Mouse (Mus musculus) liver, postnatal 0 days (tissue): ENCODE results near the gene Sostdc1. TPM values are rescaled to one million over a fixed set of nuclear protein-coding genes. Genes with fewer than 3 reads are reported as not detected.

Experiments used
- ATAC-seq: fragments of 200-750 bp; cut with Nextera tagmentation; 2 replicates; pipeline ENCODE4 v1.8.0; 2017; ENCODE audit warnings: mild to moderate bottlenecking, moderate library complexity
- DNase-seq: peaks from one replicate; pipeline ENCODE4 v3.0.0-alpha.2; 2016
- H3K27ac ChIP-seq: fragments of 300-500 bp; sonication (generic); 2 replicates; pipeline ENCODE4 v1.5.1; 2014; ENCODE audit warnings: antibody characterized with exemption, moderate library complexity, mild to moderate bottlenecking, low read depth
- H3K27me3 ChIP-seq: fragments of 300-500 bp; sonication (generic); 2 replicates; pipeline ENCODE4 v1.6.1; 2014; ENCODE audit warnings: low read length, control low read depth, mixed read lengths; ENCODE audit not compliant: insufficient read depth
- H3K36me3 ChIP-seq: fragments of 300-500 bp; sonication (generic); replicated peaks from 2 replicates; pipeline ENCODE4 v1.6.1; 2014; ENCODE audit warnings: mild to moderate bottlenecking, control low read depth, low read length, moderate library complexity, mixed read lengths; ENCODE audit not compliant: insufficient read depth
- H3K4me1 ChIP-seq: fragments of 300-500 bp; sonication (generic); 2 replicates; pipeline ENCODE4 v1.6.1; 2014; ENCODE audit warnings: antibody characterized with exemption, mild to moderate bottlenecking, control low read depth; ENCODE audit not compliant: insufficient read depth
- H3K4me2 ChIP-seq: fragments of 300-500 bp; sonication (generic); 2 replicates; pipeline ENCODE4 v1.6.1; 2014; ENCODE audit warnings: low read depth, mild to moderate bottlenecking, low read length, moderate library complexity, mixed read lengths
- H3K4me3 ChIP-seq: fragments of 300-500 bp; sonication (generic); 2 replicates; pipeline ENCODE4 v1.5.1; 2014; ENCODE audit warnings: low read depth, low read length
- H3K9ac ChIP-seq: fragments of 300-500 bp; sonication (generic); replicated peaks from 2 replicates; pipeline ENCODE4 v1.6.1; 2014; ENCODE audit warnings: mild to moderate bottlenecking, moderate library complexity
- H3K9me3 ChIP-seq: fragments of 300-500 bp; sonication (generic); 2 replicates; pipeline ENCODE4 v1.6.1; 2016; ENCODE audit warnings: mild to moderate bottlenecking, control low read depth, low read length, mixed read lengths
- CTCF ChIP-seq: sonication (generic); IDR thresholded peaks from 2 replicates; pipeline ENCODE4 v1.5.1; 2016; ENCODE audit warnings: antibody characterized with exemption, low read depth
- EP300 ChIP-seq: IDR thresholded peaks from 2 replicates; pipeline ENCODE4 v1.6.1; 2016; ENCODE audit warnings: antibody characterized with exemption, low read depth, mild to moderate bottlenecking
- WGBS: fragments of 180-500 bp; shearing (Covaris S2); extraction: QIAGEN DNeasy Blood & Tissue Kit; methylation state at CpG from one replicate; pipeline ENCODE4 v1.1.7; 2014; ENCODE audit not compliant: insufficient replicate concordance; 5-methylcytosine and 5-hydroxymethylcytosine counted together
- polyA plus RNA-seq: library from polyadenylated mRNA; unstranded; fragments of >200 nt; fragmentation: Nextera tagmentation; extraction: Ambion mirVana; gene quantifications from 2 replicates; pipeline ENCODE4 v1.2.1, GENCODE M21; 2015

The Sostdc1 gene
- polyA plus RNA-seq = 0.06 and 0.15 TPM in 2 replicates

- Histone ChIP-seq H3K36me3 (no peaks in the 10 kb centered on the region), H3K27me3 (peaks cover 3% of the 10 kb centered on the region; the same call in 1 of the 2 replicates), H3K9me3 (no peaks in the 10 kb centered on the region), H3K27ac (no peak within 1 kb of the TSS), H3K4me1 (0 out of 2 replicates have a peak, but pooled peaks cover 3% of the 10 kb centered on the region), H3K9ac (no peak within 1 kb of the TSS), H3K4me2 (no peak within 1 kb of the TSS), H3K4me3 (no peak within 1 kb of the TSS)
- 25% methylated on average over 7 of the region's 7 CpGs for WGBS
- ATAC-seq = no peak
- DNase-seq = no peak
- TF ChIP-seq CTCF = no peak
- no peak for TF ChIP-seq EP300
These were observed at the start of gene Sostdc1 for GRCm38 (mm10) chr12:36313916-36314315. TSS of gene Sostdc1 (plus strand) at chr12:36314139.

- H3K9me3 ChIP-seq = no peaks in the 10 kb centered on the region
- H3K27me3 ChIP-seq = no peaks in the 10 kb centered on the region
- ATAC-seq (no peak), DNase-seq (no peak)
- no peak overlapping the region for H3K4me3 ChIP-seq
- no peak overlapping the region for H3K27ac ChIP-seq
- TF ChIP-seq CTCF = no peak
- TF ChIP-seq EP300 = no peak
- no peak overlapping the region for H3K9ac ChIP-seq
- no peak overlapping the region for H3K4me2 ChIP-seq
- no peaks in the 10 kb centered on the region for H3K4me1 ChIP-seq
- 74% methylated on average over 8 of the region's 8 CpGs for WGBS
- H3K36me3 ChIP-seq = no peaks in the 10 kb centered on the region
These were observed 46.2 kb upstream of the Sostdc1 start for GRCm38 (mm10) chr12:36267670-36268246.

DNA sequence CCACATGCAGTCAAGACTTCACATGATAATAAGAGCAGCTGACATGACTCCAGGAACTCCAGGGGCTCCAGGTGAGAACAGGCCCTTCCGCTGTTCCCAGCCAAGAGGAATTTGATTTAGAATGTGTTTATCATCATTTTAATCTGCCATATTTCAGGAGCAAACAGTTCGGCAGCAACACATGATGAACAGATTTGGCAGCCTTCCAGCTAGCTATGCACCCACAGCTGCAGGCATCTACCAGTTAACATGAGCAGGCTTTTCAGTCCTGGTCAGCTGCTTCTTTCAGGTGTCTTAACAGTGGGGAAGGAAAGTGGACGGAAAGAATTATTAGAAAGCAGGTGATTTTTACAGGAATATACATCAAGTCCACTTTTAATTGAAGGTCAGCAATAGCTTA lies 39.1 kb upstream of the Sostdc1 start:
- no peak for TF ChIP-seq CTCF
- no peak for TF ChIP-seq EP300
- no peaks in the 10 kb centered on the region for H3K9me3 ChIP-seq
- no peaks in the 10 kb centered on the region for H3K4me1 ChIP-seq
- H3K9ac ChIP-seq = no peak overlapping the region
- H3K27me3 ChIP-seq = no peaks in the 10 kb centered on the region
- 74% methylated on average over 3 of the region's 3 CpGs for WGBS
- H3K27ac ChIP-seq = no peak overlapping the region
- no peak overlapping the region for H3K4me2 ChIP-seq
- H3K4me3 ChIP-seq = no peak overlapping the region
- no peak for ATAC-seq
- H3K36me3 ChIP-seq = no peaks in the 10 kb centered on the region
- no peak for DNase-seq

- no peaks in the 10 kb centered on the region for H3K9me3 ChIP-seq
- no peak overlapping the region for H3K4me2 ChIP-seq
- ATAC-seq = no peak
- no peak overlapping the region for H3K4me3 ChIP-seq
- no peak overlapping the region for H3K9ac ChIP-seq
- H3K36me3 ChIP-seq = no peaks in the 10 kb centered on the region
- WGBS = 78% methylated on average over 8 of the region's 8 CpGs
- H3K27me3 ChIP-seq = no peaks in the 10 kb centered on the region
- H3K4me1 ChIP-seq = no peaks in the 10 kb centered on the region
- no peak for TF ChIP-seq CTCF
- no peak for TF ChIP-seq EP300
- DNase-seq = no peak
- no peak overlapping the region for H3K27ac ChIP-seq
These were observed 24.3 kb upstream of the Sostdc1 start for GRCm38 (mm10) chr12:36289634-36290033.

- no peak for TF ChIP-seq CTCF
- H3K4me2 ChIP-seq = no peak overlapping the region
- H3K36me3 ChIP-seq = no peaks in the 10 kb centered on the region
- no peaks in the 10 kb centered on the region for H3K4me1 ChIP-seq
- H3K27me3 ChIP-seq = no peaks in the 10 kb centered on the region
- no peak overlapping the region for H3K4me3 ChIP-seq
- DNase-seq (no peak), ATAC-seq (no peak)
- 73% methylated on average over 4 of the region's 4 CpGs for WGBS
- H3K9me3 ChIP-seq = no peaks in the 10 kb centered on the region
- H3K9ac ChIP-seq = no peak overlapping the region
- H3K27ac ChIP-seq = no peak overlapping the region
These were observed 23.5 kb upstream of the Sostdc1 start for GRCm38 (mm10) chr12:36290465-36290864.

DNA sequence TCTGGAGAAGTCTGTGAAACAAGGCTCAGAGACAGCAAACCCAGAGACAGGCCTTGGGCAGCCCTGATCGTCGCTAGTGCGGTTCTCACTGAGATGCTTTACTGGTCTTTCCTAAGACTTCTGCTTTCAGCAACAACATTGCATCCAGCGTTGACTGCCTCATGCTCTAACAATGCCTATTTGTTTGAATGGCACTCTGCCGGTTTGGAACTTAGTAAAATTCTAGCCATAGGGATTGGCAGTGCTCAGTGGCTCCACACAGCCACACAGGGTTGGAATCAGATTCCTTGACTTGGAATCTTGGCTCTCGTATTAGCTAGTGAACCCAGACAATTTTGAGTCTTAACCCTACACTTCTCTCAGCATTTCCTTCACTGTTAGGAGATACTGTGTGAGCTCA lies 22.6 kb upstream of the Sostdc1 start:
- no peaks in the 10 kb centered on the region for H3K4me1 ChIP-seq
- ATAC-seq = no peak
- H3K4me2 ChIP-seq = no peak overlapping the region
- no peaks in the 10 kb centered on the region for H3K36me3 ChIP-seq
- H3K27me3 ChIP-seq = no peaks in the 10 kb centered on the region
- no peak overlapping the region for H3K4me3 ChIP-seq
- DNase-seq = no peak
- no peak for TF ChIP-seq CTCF
- no peak for TF ChIP-seq EP300
- no peak overlapping the region for H3K27ac ChIP-seq
- 80% methylated on average over 6 of the region's 6 CpGs for WGBS
- no peak overlapping the region for H3K9ac ChIP-seq
- H3K9me3 ChIP-seq = no peaks in the 10 kb centered on the region

DNA sequence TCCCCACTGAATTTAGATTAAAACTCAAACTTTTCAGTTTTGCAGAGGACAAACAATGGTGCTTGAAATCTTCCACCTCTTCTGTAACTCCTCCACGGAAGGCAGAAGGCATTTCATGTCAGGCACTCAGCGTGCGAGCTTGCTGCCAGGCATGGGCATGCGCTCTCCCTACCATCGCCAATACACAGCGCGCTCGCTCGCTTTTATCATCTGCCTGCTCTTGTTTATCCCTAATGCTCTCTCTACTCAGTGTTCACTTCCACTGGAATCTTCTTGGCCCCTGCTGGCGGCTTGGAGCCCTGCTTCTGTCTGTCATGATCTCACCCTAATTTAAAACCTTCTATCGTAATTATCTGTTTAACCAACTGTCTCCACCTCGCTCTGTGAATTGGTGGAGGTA lies 11.6 kb upstream of the Sostdc1 start:
- H3K4me3 ChIP-seq = no peak overlapping the region
- ATAC-seq (no peak), DNase-seq (no peak)
- TF ChIP-seq EP300 (no peak), CTCF (no peak)
- no peaks in the 10 kb centered on the region for H3K36me3 ChIP-seq
- H3K4me2 ChIP-seq = no peak overlapping the region
- WGBS = 84% methylated on average over 12 of the region's 12 CpGs
- no peak overlapping the region for H3K9ac ChIP-seq
- no peaks in the 10 kb centered on the region for H3K9me3 ChIP-seq
- no peaks in the 10 kb centered on the region for H3K4me1 ChIP-seq
- H3K27ac ChIP-seq = no peak overlapping the region
- no peaks in the 10 kb centered on the region for H3K27me3 ChIP-seq
